Mouse (Mus musculus) brain, embryonic 18.5 days (tissue): ENCODE results near the gene Tada2b.
A peak's percentile ranks its signal among the peaks of the same experiment; 100 is the strongest.

Source experiments
- DNase-seq: peaks from one replicate; pipeline ENCODE4 v3.0.0-alpha.2; 2012; ENCODE audit warnings: low read depth, low spot score

Gene Tada2b

DNA sequence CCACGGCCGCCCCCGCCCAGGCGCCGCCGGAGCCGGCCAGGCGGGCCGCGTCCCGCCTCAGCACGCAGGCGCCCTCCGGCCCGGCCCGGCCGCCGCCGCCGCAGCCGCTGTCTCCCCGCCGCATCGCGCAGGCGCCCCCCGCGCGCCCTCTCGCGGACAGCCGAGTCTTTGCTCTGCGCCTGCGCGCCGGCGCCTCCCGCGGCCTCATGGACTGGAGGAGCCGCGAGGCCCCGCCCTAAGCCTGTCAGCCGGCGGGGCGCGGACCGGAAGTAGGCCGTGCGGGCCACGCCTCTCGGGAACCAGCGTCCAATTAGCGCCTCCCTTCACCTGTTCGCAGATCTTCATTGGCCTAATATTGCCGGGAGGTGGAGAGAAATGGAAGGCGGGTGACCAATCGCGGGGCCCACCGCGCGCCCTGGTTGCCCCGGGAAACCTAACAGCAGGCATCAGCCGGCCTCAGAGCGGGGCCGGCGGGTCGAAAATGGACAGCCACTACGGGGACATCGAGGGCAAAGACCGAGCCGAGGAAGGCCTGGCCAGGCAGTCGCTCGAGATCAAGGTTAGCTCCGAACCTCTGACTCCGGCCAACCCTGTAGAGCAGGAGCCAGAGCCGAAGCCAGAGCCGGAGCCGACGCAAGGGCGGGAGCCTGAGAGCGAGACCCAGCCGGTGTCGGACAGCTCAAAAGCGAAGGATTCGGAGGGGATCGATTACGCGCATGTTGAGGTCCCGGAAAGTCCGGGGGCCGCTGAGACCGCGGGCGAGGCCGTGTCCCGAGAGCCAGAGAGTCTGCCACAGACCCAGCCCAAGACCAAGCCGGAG is at the start of gene Tada2b, which contains the start of gene Ccdc96:
Tada2b (minus strand) TSS at position 115 of the 820 bp plus-strand sequence.
Ccdc96 (plus strand) TSS at position 418 of the 820 bp plus-strand sequence.
- DNase-seq = peak; percentile 97

DNA sequence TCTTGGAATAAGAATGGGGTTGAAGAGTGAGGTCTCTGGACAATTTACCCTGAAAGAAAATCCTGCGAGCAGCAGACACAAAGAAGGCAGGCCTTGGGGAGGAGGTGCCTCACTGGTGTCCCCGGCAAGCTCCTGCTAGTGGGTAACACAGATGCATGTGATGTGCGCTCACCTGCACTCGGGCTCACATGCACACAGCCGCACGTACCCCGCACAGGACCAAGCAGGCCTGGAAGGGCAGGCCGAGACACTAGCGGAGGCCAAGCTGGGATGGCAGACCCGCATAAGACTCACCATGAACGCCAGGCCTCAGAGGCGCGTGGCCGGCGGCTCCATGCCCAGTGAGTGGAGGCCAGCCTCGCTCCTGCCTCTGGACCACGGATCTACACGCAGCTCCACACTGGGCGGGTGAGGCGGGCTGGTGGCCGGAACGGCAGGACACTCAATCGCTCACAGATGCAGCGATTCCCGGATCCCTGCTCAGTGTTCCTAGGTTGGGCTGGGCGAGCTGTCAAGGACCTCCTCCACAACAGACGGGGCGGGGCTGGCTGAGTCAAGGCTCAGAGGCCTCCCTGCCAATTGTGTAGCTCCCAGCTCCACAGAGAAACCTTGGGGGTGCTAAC is 46.2 kb upstream of the Tada2b start:
- DNase-seq = peak; percentile 74

DNA sequence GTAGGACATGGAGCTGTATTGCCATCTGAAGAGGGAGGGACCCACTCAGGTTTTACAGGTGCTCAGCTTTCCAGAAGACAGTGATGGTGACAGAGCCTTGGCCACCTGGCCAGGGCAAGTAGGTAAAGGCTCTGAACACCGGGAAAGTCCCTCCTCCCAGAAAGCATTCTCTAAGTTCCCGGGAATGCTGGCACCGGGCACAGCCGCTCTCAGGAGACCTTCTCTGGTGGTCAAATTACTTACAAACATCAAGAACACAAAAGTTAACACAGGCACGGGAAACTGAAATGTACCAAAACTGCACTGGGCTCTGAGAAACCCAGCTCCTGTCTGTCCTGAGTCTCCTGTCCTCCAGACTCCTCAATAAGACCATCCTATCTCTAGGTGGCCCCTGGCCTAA is 45.6 kb upstream of the Tada2b start:
- DNase-seq = no peak

DNA sequence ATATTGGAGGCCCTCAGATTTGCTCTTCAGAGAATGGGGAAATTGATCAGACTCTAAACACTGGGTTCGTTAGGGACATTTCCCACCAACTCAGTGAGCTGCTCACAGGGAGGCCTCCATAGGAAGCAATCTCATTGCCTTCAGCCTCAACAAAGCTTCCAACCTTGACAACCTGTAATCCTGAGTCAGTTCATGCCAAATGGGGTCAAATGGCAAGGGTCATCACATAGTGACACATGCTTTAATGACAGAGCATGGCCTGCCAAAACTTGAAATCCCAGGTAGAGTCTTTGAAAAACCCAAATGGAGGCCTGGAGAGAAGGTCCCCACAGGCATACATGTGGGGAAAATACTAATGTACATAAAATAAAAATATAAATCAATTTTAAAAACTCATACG is 42.8 kb upstream of the Tada2b start:
- DNase-seq = no peak

DNA sequence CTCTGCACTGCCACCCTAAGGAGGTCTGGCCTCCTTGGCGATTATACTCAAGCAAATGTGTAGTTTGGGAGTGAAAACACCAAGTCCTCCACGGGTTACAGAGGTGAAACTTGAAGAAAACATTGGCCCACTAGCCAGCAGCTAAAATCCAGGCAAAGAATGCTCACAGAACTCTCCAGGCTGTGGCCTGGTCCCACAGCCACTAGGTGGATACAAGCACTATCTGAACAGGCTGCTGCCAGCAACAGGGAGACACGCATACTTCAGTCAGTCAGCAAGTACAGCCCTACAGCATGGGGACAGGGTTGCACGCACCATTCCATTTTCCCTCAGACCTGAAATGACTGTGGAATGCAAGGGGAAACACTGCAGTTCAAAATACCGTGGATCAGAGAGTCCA is 42.2 kb upstream of the Tada2b start:
- DNase-seq = no peak

DNA sequence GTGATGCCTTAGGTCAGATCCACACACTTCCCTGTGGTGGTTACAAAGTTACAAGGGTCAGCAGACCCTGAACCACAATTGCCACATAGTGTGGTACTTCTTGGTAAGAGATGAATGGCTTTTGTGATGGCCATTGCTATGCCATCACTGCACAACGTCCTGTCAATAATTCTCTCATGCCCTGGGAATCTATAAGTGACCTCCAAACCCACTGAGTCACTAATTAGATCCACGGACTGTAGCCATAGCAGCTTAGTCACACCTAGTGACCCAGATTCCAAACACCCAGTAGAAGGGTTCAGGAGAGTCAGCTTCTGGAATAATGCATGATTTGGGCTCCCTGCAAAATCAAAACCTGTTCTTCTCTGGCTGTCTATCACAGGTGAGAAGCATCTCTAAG is 41.1 kb upstream of the Tada2b start:
- no peak for DNase-seq

DNA sequence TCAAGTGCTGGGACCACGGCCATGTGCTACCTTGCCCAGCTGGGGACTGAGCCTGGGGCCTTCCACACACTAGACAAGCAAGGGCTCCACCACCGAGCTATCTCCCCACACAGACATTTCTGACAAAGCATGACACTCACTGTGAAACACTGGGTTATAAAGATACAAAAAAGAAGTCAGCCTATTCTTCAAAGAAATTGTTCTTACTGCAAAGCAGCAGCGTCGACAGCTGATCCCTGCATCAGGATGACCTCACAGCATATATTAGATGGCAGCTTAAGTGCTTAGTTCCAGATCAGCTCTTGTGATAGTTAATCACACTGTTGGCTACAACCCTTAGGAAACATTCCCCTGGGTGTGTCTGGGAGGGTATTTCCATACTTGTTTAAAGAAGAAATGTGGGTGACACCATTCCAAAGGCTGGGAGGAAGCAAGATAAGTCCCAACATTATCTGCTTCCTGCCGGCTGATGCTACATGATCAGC is 39.2 kb upstream of the Tada2b start:
- no peak for DNase-seq

DNA sequence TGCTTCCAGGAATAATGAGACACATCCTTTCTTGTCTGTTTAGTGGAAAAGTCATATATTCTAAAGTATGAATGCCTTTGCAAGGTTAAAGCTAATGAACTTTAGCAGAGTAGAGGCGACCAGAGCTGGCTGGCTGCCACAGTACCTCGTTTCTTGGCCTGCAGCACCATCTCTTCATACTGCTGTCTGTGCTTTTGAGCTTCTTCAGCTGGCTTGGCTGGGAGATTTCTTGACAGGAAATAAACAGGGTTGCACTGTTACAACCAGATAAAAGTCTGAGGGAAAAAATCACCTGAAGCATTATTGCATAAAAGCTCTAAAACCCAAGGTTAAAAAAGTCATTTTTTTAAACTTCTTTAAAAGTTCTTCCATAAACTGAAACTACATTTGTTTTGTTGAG is 38.7 kb upstream of the Tada2b start:
- no peak for DNase-seq

DNA sequence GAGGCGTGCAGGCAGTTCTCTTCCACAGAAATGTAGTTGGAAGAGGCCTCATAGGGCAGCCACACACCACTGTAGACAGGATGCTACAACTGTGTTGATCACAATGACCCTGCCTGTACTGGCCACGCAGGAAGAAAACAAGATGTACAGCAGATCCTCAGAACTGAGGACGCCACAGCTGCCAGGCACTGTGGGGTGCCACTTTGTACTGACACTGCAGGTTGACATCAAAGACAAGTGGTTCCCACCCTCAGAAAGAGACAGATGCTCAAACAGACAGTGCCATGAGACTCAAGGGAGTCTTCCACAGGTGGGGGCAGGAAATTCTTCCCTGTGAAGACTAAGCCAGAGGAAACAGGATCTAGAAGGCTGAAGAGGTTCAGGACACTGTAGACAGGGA is 35.7 kb upstream of the Tada2b start:
- DNase-seq = no peak

DNA sequence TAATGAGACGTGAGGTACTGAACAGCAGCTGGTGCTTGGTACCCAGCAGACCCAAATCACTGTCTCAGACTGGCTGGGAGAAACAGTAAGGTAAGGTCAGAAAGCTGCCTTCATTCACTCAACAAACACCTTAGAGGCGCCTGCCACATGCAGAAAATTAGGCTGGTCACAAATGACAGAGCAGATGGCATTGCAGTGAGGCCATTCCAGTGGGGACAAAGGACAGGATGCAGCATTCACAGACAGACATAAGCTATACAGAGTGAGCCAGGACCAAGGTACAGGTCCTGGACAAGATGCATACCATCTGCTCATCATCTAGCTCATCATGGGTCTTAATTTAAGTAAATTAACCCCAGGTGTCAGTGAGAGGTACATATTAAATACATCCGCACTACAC is 33.5 kb upstream of the Tada2b start:
- DNase-seq = no peak

DNA sequence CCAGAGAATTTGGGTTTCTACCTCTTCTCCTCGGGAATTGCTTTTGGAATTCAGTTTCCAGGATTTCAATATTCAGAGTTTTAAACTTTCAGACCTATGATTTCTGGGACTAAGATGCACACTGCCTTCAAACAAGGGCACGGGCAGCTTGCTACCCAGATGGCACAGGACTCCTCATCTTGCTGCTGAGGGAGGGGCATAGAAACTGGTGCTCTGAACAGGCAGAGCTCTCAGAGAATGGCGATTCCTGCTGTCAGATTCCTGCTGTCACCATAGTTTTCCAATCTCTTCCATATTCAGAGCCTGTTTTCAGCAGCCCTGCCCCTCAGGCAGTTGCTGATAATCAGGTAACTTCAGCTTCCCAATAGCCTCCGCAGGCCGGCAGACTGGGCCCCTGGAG is 31.5 kb upstream of the Tada2b start:
- DNase-seq = no peak

DNA sequence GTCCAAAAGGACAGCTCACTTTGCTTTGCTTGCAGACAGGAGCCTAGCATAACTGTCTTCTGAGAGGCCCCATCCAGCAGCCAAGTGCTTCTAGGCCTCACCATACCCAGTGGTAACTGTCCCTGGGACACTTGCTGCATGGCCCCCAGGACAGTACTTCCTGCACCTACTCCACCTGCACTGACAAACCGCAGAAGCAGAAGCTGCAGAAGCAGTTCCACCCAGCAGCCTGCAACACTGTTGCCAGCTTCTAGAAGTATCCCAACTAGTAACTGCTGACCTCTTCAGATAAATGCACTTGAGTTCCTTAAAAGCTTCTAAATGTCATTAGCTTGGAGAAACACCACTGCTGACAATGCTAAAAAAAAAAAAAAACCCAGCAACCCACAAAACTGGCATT is 31.0 kb upstream of the Tada2b start:
- no peak for DNase-seq

DNA sequence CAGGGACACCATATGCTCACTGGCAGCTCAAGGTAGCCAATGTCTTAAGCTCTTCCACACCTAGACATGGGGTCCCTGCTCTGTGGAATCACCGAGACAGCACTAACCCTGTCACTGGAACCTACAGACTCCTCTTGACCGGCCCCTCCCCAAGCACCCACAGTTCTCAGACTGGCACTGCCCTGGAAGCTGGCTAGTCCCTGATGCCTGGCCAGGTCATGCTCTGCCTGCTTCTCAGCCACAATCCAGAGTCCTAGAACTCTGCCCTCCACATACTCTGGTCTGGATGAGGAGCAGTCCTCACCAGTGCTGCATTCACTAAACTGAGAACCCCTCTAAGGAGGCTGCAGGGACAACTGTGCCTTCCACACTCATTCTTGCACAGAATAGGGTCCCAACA is 26.9 kb upstream of the Tada2b start:
- no peak for DNase-seq

DNA sequence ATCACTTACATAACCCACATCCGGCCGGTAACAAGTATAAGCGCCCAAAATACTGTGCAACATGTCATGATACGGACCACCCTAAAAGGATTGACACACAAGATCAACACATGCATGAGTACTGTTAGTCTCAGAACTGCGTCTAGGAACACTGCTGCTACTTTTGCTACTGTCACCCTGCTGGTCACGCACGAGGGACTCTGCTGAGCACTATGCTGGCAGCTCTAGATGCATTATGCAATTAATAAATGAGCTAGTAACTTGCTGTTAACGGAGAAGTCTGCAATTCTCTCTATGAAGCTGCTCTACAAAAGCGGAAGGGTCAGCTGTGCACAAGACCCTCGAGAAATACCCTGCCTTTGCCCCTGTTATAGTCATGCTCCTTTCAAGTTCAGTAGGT is 24.3 kb upstream of the Tada2b start:
- no peak for DNase-seq

DNA sequence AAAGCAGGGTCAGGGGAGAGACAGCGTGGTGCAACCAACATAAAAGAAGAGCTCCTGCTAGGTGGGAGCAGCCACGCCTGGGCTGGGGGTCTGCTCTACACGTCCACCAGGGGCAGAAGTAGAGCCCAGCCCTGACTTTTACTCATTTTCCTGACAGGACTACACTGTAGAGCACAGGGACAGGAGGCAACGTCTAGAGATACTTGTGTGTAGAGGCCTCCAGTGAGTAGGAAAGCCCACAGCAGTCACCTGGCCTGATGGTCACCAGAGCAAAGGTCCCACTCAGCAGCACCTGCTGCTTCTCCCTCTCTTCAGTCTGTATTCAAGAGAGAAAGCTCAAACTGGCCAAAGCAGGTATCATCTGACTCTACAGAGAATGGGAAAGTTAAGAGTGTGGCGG is 21.6 kb upstream of the Tada2b start:
- DNase-seq = no peak

DNA sequence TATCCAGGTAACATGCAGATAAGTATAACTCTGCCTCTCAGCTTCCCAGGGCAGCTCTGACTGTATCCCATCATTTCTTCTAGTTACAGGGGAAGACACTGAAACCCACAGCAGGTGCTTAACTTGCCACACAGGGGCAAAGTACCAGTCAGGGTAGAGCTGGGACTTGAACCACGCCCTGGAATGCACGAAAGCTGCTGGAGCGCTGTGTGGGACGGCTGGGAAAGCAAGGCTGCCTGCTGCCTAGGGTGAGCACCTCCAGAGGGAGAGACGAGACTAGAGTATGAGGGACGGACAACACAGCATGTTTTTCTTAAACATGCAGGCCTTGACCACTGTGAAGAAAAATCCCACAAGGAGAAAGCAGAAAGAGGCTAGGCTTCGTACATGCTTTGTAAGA is 21.1 kb upstream of the Tada2b start:
- DNase-seq = no peak

DNA sequence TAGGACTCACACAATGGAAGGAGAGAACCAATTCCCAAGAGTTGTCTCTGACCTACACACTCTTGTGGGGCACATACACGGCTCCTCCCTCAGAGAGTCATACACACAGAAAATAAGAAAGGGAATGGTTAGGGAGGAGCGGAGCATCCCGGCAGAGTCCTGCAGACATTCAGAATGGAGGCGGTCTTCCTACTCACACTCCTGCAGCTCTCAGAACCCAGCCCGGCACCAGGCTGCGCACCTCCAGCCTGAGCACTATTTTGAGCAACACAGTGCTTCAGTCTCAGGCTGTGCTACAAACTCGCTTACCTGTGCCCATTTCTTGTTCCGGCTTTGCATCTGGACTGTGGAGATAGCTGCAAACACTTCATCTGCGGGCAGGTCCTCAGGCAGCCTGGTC is 10.6 kb upstream of the Tada2b start:
- DNase-seq = no peak

DNA sequence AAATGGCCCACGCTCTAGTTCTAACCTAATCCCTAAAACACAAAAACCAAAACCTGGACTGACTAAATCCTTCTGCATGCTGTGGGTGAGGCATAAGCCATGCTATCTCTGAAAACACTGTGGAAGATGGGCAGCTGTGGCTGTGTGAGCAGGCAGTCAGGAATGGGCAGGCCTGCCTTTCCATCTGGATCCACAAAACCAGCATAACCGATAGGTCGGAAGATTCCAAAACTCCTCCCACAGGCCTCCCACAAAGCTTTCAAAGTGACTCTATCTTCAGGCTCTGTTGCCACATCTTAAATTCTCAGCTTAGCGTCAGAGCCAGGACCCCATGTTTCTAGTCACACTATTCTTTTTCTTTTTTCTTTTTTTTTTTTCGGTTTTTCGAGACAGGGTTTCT is 9.8 kb upstream of the Tada2b start:
- no peak for DNase-seq

DNA sequence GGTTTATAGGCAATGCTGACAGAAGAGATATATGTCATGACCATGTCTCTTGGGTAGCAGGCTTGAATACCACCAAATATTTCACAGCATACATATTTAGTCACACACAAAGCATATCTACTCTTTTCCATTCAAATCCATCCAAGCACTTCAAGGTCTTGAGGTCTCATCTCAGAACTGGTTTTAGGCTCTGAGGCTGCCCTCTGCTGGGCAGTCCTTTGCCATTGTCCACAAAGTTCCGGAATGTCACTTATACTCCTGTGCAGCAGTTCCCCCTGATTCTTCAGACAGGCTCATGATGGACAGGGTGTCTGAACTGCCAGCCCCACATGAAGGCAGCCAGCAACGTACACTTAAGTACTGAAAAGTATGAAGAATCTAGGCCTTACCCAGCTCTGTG is 5.1 kb upstream of the Tada2b start:
- no peak for DNase-seq

DNA sequence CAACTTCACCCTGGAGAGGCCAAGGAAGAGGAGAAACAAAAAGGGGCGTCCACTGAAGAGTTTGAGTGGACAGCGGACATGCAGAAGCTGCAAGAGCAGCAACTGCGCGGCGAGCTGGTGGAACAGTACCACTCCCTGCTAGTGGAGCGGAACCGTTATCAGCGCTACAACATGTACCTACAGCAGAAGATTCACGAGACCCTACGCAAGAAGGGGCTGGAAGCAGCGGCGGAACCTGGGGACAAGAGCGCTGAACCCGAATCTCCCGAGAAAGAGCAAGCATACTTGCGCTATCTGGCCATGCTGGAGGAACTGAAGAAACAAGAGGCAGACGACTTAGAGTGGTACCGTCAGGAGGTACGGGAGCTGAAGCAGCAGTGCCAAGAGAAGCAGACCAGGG is 1.2 kb upstream of the Tada2b start:
- DNase-seq = no peak

DNA sequence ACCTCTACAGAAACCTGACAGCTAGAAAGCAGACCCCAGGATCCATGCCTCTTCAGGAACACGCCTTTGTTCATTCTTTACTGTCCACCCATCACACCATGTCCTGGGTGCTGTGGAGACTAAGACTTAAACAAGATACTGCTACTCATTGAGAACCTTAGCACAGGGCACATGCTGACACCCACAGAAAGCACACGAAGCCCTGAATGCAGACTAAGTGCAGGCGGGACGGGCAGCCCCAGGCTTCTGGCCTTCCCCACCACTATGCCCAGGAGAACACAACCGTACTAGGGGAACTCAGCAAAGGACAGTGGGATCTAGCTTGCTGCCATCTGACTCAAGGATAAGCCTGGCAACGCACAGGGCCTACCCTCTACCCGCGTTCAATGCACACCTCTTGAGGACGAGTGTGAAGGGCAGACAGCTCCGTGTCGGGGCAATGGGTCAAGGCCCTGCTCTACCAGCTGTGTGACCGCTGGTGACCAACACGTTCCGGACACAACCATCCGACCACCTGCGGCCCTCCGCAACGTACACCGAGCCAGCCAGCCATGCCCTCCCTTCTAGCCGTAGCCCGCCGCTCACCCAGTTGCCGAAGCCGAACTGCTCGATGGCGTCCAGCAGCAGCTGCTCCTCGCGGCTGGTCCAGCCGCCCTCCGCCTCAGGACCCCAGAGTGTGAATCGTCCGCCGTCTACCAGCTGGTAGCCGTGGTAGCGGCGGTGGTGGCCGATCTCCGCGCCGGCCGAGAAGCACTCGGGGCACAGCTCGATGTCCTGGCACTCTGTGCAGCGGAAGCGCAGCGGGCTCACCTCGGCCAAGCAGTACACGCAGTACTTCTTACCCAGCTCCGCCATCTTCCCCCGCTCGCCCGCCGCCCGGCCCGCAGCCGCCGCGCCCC is 633 bp downstream of the Tada2b start:
- no peak for DNase-seq

DNA sequence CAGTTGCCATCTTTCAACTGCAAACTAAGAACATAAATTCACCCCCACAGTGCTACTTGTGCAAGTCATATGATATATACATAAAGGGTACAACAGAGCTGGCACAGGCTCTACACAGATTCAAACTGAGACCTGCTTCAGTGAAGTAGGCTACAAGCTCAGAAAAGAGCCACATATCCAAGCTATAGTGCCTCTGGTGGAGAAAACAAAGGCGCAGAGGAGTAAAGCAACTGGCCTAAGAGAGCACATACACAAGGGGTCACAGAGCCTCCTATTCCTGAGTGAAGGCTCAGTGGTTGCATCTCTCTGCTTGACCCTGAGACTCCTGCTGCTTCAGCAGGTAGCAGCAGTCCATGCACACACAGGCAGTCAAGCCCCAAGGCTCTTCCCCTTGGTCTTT is 3.0 kb downstream of the Tada2b start:
- DNase-seq = no peak
